Mouse (Mus musculus) midbrain, embryonic 14.5 days (tissue): Measurements from ENCODE around the gene Cdr2. TPM values are rescaled to one million over a fixed set of nuclear protein-coding genes. Genes with fewer than 3 reads are reported as not detected.
"Not testable (repeated sequence)": the region's sequence is repeated elsewhere in the genome, so short reads cannot be mapped to it uniquely, and the experiment has no call there.

ENCODE experiments used
- ATAC-seq: fragments of 200-750 bp; cut with Nextera tagmentation; 2 replicates; pipeline ENCODE4 v1.8.0; 2017; ENCODE audit warnings: moderate number of reproducible peaks, moderate library complexity; ENCODE audit not compliant: low FRiP score, low TSS enrichment
- DNase-seq: peaks from one replicate; pipeline ENCODE4 v3.0.0-alpha.2; 2015
- H3K27ac ChIP-seq: fragments of 300-500 bp; sonication (generic); replicated peaks from 2 replicates; pipeline ENCODE4 v1.5.1; 2014; ENCODE audit warnings: mild to moderate bottlenecking, low read depth, low read length, moderate library complexity
- H3K27me3 ChIP-seq: fragments of 300-500 bp; sonication (generic); 2 replicates; pipeline ENCODE4 v1.6.1; 2014; ENCODE audit warnings: low read length, control low read depth, mixed read lengths; ENCODE audit not compliant: control insufficient read depth, insufficient read depth
- H3K36me3 ChIP-seq: fragments of 300-500 bp; sonication (generic); 2 replicates; pipeline ENCODE4 v1.6.1; 2014; ENCODE audit warnings: low read length, control low read depth; ENCODE audit not compliant: control insufficient read depth, insufficient read depth
- H3K4me1 ChIP-seq: fragments of 300-500 bp; sonication (generic); 2 replicates; pipeline ENCODE4 v1.6.1; 2014; ENCODE audit warnings: mild to moderate bottlenecking, antibody characterized with exemption, low read length, control low read depth; ENCODE audit not compliant: control insufficient read depth, insufficient read depth
- H3K4me2 ChIP-seq: fragments of 300-500 bp; sonication (generic); 2 replicates; pipeline ENCODE4 v1.6.1; 2014; ENCODE audit warnings: mild to moderate bottlenecking, low read length, moderate library complexity
- H3K4me3 ChIP-seq: fragments of 300-500 bp; sonication (generic); replicated peaks from 2 replicates; pipeline ENCODE4 v1.5.1; 2014; ENCODE audit warnings: low read depth, low read length
- H3K9ac ChIP-seq: fragments of 300-500 bp; sonication (generic); replicated peaks from 2 replicates; pipeline ENCODE4 v1.6.1; 2014; ENCODE audit warnings: mild to moderate bottlenecking, low read length, moderate library complexity
- H3K9me3 ChIP-seq: fragments of 300-500 bp; sonication (generic); 2 replicates; pipeline ENCODE4 v1.6.1; 2016; ENCODE audit warnings: low read length, control low read depth, mixed read lengths; ENCODE audit not compliant: control insufficient read depth
- WGBS: fragments of 180-500 bp; shearing (Covaris S2); extraction: QIAGEN DNeasy Blood & Tissue Kit; methylation state at CpG from one replicate; pipeline ENCODE4 v1.1.7; 2014; 5-methylcytosine and 5-hydroxymethylcytosine counted together
- polyA plus RNA-seq: library from polyadenylated mRNA; unstranded; fragments of >200 nt; fragmentation: Nextera tagmentation; extraction: Ambion mirVana; gene quantifications from 2 replicates; pipeline ENCODE4 v1.2.1, GENCODE M21; 2014

Gene Cdr2
- polyA plus RNA-seq, 1 experiment from 2014 or later = 17.8 TPM

- Histone ChIP-seq H3K4me1 (peaks cover 24% of the 10 kb centered on the region), H3K27me3 (no peaks in the 10 kb centered on the region), H3K4me2 (peak overlapping the region; percentile 89), H3K4me3 (no peak overlapping the region; the same call in 1 of the 2 replicates), H3K9me3 (no peaks in the 10 kb centered on the region), H3K36me3 (no peaks in the 10 kb centered on the region), H3K9ac (no peak overlapping the region), H3K27ac (no peak overlapping the region)
- ATAC-seq (no peak), DNase-seq (no peak)
- WGBS = 91% methylated on average over 4 of the region's 4 CpGs
Observed at GRCm38 (mm10) chr7:120980041-120980440, 2.1 kb downstream of the Cdr2 start.

GRCm38 (mm10) chr7:120977063-120977462 lies 5.0 kb downstream of the Cdr2 start:
- Histone ChIP-seq H3K4me2 (no peak overlapping the region), H3K4me1 (peaks cover 18% of the 10 kb centered on the region), H3K27ac (no peak overlapping the region), H3K36me3 (no peaks in the 10 kb centered on the region), H3K9me3 (no peaks in the 10 kb centered on the region), H3K4me3 (no peak overlapping the region), H3K9ac (no peak overlapping the region), H3K27me3 (no peaks in the 10 kb centered on the region)
- DNase-seq (peak; percentile 46), ATAC-seq (no peak)
- WGBS = 37% methylated on average over 7 of the region's 7 CpGs

GRCm38 (mm10) chr7:120974001-120974400 lies 8.1 kb downstream of the Cdr2 start:
- Histone ChIP-seq H3K36me3 (0 out of 2 replicates have a peak, but pooled peaks cover 9% of the 10 kb centered on the region), H3K9ac (no peak overlapping the region), H3K4me1 (peaks cover 7% of the 10 kb centered on the region), H3K27ac (no peak overlapping the region), H3K4me3 (no peak overlapping the region), H3K9me3 (no peaks in the 10 kb centered on the region), H3K4me2 (no peak overlapping the region), H3K27me3 (no peaks in the 10 kb centered on the region)
- DNase-seq = no peak
- 92% methylated on average over 3 of the region's 3 CpGs for WGBS
- no peak for ATAC-seq

GRCm38 (mm10) chr7:120972471-120972870 lies 9.6 kb downstream of the Cdr2 start:
- 84% methylated on average over 2 of the region's 2 CpGs for WGBS
- not testable (repeated sequence) for H3K9me3 ChIP-seq, H3K4me1 ChIP-seq, H3K9ac ChIP-seq, H3K4me2 ChIP-seq, DNase-seq, H3K4me3 ChIP-seq, ATAC-seq, H3K27me3 ChIP-seq, H3K27ac ChIP-seq
- peaks cover 20% of the 10 kb centered on the region for H3K36me3 ChIP-seq

- 93% methylated on average over 5 of the region's 5 CpGs for WGBS
- H3K27me3 ChIP-seq = no peaks in the 10 kb centered on the region
- H3K9me3 ChIP-seq = no peaks in the 10 kb centered on the region
- no peak overlapping the region for H3K4me2 ChIP-seq
- H3K36me3 ChIP-seq = peaks cover 21% of the 10 kb centered on the region
- H3K4me1 ChIP-seq = no peaks in the 10 kb centered on the region
- no peak for ATAC-seq
- no peak for DNase-seq
- no peak overlapping the region for H3K27ac ChIP-seq
- H3K4me3 ChIP-seq = no peak overlapping the region
- H3K9ac ChIP-seq = no peak overlapping the region
Observed at GRCm38 (mm10) chr7:120970112-120970511, 12.0 kb downstream of the Cdr2 start.

- no peak overlapping the region for H3K9ac ChIP-seq
- H3K4me1 ChIP-seq = no peaks in the 10 kb centered on the region
- H3K9me3 ChIP-seq = no peaks in the 10 kb centered on the region
- peaks cover 21% of the 10 kb centered on the region for H3K36me3 ChIP-seq
- H3K27me3 ChIP-seq = no peaks in the 10 kb centered on the region
- ATAC-seq = no peak
- no peak for DNase-seq
- no peak overlapping the region for H3K4me2 ChIP-seq
- no peak overlapping the region for H3K27ac ChIP-seq
- no peak overlapping the region for H3K4me3 ChIP-seq
- WGBS = 94% methylated on average over 7 of the region's 7 CpGs
Observed at GRCm38 (mm10) chr7:120969221-120969620, 12.9 kb downstream of the Cdr2 start.

- H3K9me3 ChIP-seq = no peaks in the 10 kb centered on the region
- WGBS = 92% methylated on average over 5 of the region's 5 CpGs
- ATAC-seq = no peak
Observed at GRCm38 (mm10) chr7:120963126-120963525, 19.0 kb downstream of the Cdr2 start.

GRCm38 (mm10) chr7:120961893-120962292 lies 20.2 kb downstream of the Cdr2 start:
- WGBS = 74% methylated on average over 3 of the region's 3 CpGs
- Histone ChIP-seq H3K9me3 (no peaks in the 10 kb centered on the region), H3K4me3 (no peak overlapping the region), H3K27me3 (no peaks in the 10 kb centered on the region), H3K4me1 (no peaks in the 10 kb centered on the region), H3K4me2 (no peak overlapping the region), H3K9ac (no peak overlapping the region), H3K36me3 (peaks cover 37% of the 10 kb centered on the region), H3K27ac (no peak overlapping the region)
- DNase-seq = no peak
- ATAC-seq = no peak

More at GRCm38 (mm10) chr7:120963126-120963525, 19.0 kb downstream of the Cdr2 start:
- Histone ChIP-seq H3K9ac (no peak overlapping the region), H3K36me3 (peaks cover 32% of the 10 kb centered on the region), H3K4me1 (no peaks in the 10 kb centered on the region), H3K4me3 (no peak overlapping the region), H3K27ac (no peak overlapping the region), H3K27me3 (no peaks in the 10 kb centered on the region), H3K4me2 (no peak overlapping the region)
- DNase-seq = no peak

- Histone ChIP-seq H3K4me1 (no peaks in the 10 kb centered on the region), H3K9me3 (no peaks in the 10 kb centered on the region), H3K9ac (no peak overlapping the region), H3K36me3 (peaks cover 45% of the 10 kb centered on the region), H3K4me3 (no peak overlapping the region), H3K27ac (no peak overlapping the region), H3K27me3 (no peaks in the 10 kb centered on the region), H3K4me2 (no peak overlapping the region)
- 81% methylated on average over 6 of the region's 6 CpGs for WGBS
- no peak for ATAC-seq
- DNase-seq = no peak
Observed at GRCm38 (mm10) chr7:120960601-120961000, 21.5 kb downstream of the Cdr2 start.
